ENCODE assay signal across 22 mouse cellular contexts in the genomic region with DNA sequence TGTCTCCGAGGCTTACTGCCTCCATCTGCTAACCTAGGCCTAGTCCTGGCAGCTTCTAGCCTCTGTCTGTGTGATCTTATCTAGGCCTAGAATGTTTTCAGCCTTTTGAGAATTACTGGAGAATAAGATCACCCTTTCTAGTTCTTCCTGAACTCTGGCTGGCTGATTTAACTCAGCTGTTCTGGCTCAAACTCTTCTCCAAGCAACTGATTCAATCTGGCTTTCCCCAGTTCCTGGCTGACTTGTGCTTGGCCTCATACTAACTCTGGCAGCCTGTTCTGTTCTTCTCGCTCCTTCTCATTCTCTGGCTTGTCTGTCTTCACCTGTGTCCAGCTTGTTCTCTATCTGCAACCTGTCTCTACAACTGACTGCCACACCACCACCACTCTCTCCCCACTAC. TPM values are rescaled to one million over a fixed set of nuclear protein-coding genes. Genes with fewer than 3 reads are reported as not detected.
A peak's percentile ranks its signal among the peaks of the same experiment; 100 is the strongest.
DNase-seq lines count a peak whose midpoint lies in the region; ATAC-seq lines count a peak whose summit lies in the region.
"Had no signal": no experiment of that assay in that cellular context is flagged by ENCODE, and none has a peak within 500 bp of the region (broad histone marks: within the 10 kb centered on the region; RNA-seq: fewer than 3 reads in every experiment).

No protein-coding gene starts in this region.

- H3K4me2 ChIP-seq in embryonic facial prominence, embryonic 14.5 days (ENCODE audit: low read depth, low read length), result no peak overlapping the region
- H3K4me2 ChIP-seq: embryonic facial prominence, embryonic 15.5 days; hindbrain, embryonic 14.5 days had no signal

- 67% methylated on average over 2 of the region's 2 CpGs for WGBS in embryonic facial prominence, embryonic 14.5 days
- 76% methylated on average over 2 of the region's 2 CpGs for WGBS in embryonic facial prominence, embryonic 10.5 days

- ATAC-seq in embryonic facial prominence, embryonic 14.5 days (ENCODE audit: low read depth), result no peak
- ATAC-seq: forebrain, embryonic 14.5 days; forebrain, postnatal 0 days; hindbrain, postnatal 0 days; inflammation-experienced regulatory T-cells, adult 6 months had no signal

- H3K4me1 ChIP-seq in embryonic facial prominence, embryonic 14.5 days (ENCODE audit: control insufficient read depth, insufficient read depth, low read length), result no peaks in the 10 kb centered on the region
- H3K4me1 ChIP-seq in embryonic facial prominence, embryonic 10.5 days, result no peaks in the 10 kb centered on the region
- H3K4me1 ChIP-seq: embryonic facial prominence, embryonic 15.5 days had no signal

- H3K27ac ChIP-seq in embryonic facial prominence, embryonic 14.5 days (replicated peaks; ENCODE audit: low read depth, low read length), result no peak overlapping the region
- H3K27ac ChIP-seq in embryonic facial prominence, embryonic 10.5 days (replicated peaks), result no peak overlapping the region
- H3K27ac ChIP-seq: embryonic facial prominence, embryonic 15.5 days; gastrocnemius, adult 2 months; hindbrain, embryonic 14.5 days; hindbrain, postnatal 0 days had no signal

- no peaks in the 10 kb centered on the region for H3K27me3 ChIP-seq in embryonic facial prominence, embryonic 14.5 days (replicated peaks; ENCODE audit: control insufficient read depth, insufficient read depth, low read length)
- H3K27me3 ChIP-seq in embryonic facial prominence, embryonic 10.5 days (replicated peaks; ENCODE audit: low read depth, poor library complexity, severe bottlenecking), result no peaks in the 10 kb centered on the region
- H3K27me3 ChIP-seq: embryonic facial prominence, embryonic 15.5 days had no signal

- peak; percentile 16 for DNase-seq in embryonic facial prominence, embryonic 14.5 days (ENCODE audit: low spot score)
- no peak for DNase-seq in embryonic facial prominence, embryonic 10.5 days (ENCODE audit: low spot score)
- peak; percentile 37 to 61 for DNase-seq in heart, adult 18-20 months
- DNase-seq in heart, postnatal 25 days (ENCODE audit: low spot score), result no peak
- DNase-seq in heart, postnatal 10 days, result peak; percentile 61 to 63
- DNase-seq in heart, postnatal 4 days, result no peak
- DNase-seq in MN1 (ENCODE audit: low spot score), result no peak
- DNase-seq in kidney, postnatal 25 days, result no peak
- DNase-seq: adrenal gland, adult 8-10 months; cerebellum, adult 11-12 months; cerebellum, adult 8-10 months; cerebellum, postnatal 36 days; embryo, embryonic 11 days; forebrain, postnatal 0 days; gastrocnemius, adult 2 months; gastrocnemius, postnatal 25 days; kidney, adult 18-20 months had no signal

- H3K36me3 ChIP-seq in embryonic facial prominence, embryonic 14.5 days (ENCODE audit: control insufficient read depth, insufficient read depth, low read length), result no peaks in the 10 kb centered on the region
- H3K36me3 ChIP-seq in embryonic facial prominence, embryonic 10.5 days (replicated peaks), result no peaks in the 10 kb centered on the region
- H3K36me3 ChIP-seq: embryonic facial prominence, embryonic 15.5 days had no signal

- intact Hi-C loops in heart, postnatal 25 days (cut with DNase I), result loop anchor here (10.0 kb wide), 1 partner anchor 704 kb away; no protein-coding TSS in a partner anchor
- intact Hi-C loops in heart, postnatal 10 days (cut with DNase I), result loop anchor here (5.0 to 10.0 kb wide), 2 partner anchors 64 to 276 kb away; partner anchors contain the start of gene Abcc5

- no peak overlapping the region for H3K9ac ChIP-seq in embryonic facial prominence, embryonic 14.5 days (ENCODE audit: low read depth, low read length)
- H3K9ac ChIP-seq: embryonic facial prominence, embryonic 15.5 days; forebrain, postnatal 0 days; hindbrain, embryonic 14.5 days had no signal

- no peak overlapping the region for H3K4me3 ChIP-seq in embryonic facial prominence, embryonic 14.5 days (ENCODE audit: low read depth, low read length)
- H3K4me3 ChIP-seq in embryonic facial prominence, embryonic 10.5 days, result no peak overlapping the region
- H3K4me3 ChIP-seq: embryonic facial prominence, embryonic 15.5 days; gastrocnemius, adult 2 months had no signal

- H3K9me3 ChIP-seq in embryonic facial prominence, embryonic 14.5 days (ENCODE audit: control insufficient read depth, low read length), result no peaks in the 10 kb centered on the region
- no peaks in the 10 kb centered on the region for H3K9me3 ChIP-seq in embryonic facial prominence, embryonic 10.5 days
- H3K9me3 ChIP-seq: embryonic facial prominence, embryonic 15.5 days had no signal

RNA-seq across cellular contexts. Expression of gene Eif2b5, which starts 7.3 kb away (rescaled TPM):
- 82.4 and 88.0 TPM in 2 replicates for polyA plus RNA-seq in embryonic facial prominence, embryonic 14.5 days (2014; fragmentation: Nextera tagmentation; extraction: Ambion mirVana)
- 157 and 169 TPM in 2 replicates for polyA plus RNA-seq in embryonic facial prominence, embryonic 10.5 days (2016; fragmentation: Nextera tagmentation; extraction: Ambion mirVana)
- 10 to 100 TPM; 55.1 to 60.2 TPM for total RNA-seq in heart, adult 18-20 months (2021)
- total RNA-seq in heart, postnatal 25 days (2021), result 10 to 100 TPM; 52.4 to 59.1 TPM
- total RNA-seq in heart, postnatal 10 days (2021), result 10 to 100 TPM; 52.7 to 54.2 TPM
- total RNA-seq in heart, postnatal 4 days (2021), result 10 to 100 TPM; 55.9 to 59.8 TPM

RNA-seq across cellular contexts. Expression of gene Dvl3, which starts 25.5 kb away (rescaled TPM):
- polyA plus RNA-seq in embryonic facial prominence, embryonic 14.5 days (2014; fragmentation: Nextera tagmentation; extraction: Ambion mirVana), result 26.5 and 30.8 TPM in 2 replicates
- 33.0 and 35.1 TPM in 2 replicates for polyA plus RNA-seq in embryonic facial prominence, embryonic 10.5 days (2016; fragmentation: Nextera tagmentation; extraction: Ambion mirVana)
- 10 to 100 TPM; 47.2 to 48.0 TPM for total RNA-seq in heart, adult 18-20 months (2021)
- 10 to 100 TPM; 44.9 to 46.8 TPM for total RNA-seq in heart, postnatal 25 days (2021)
- 10 to 100 TPM; 60.7 to 61.7 TPM for total RNA-seq in heart, postnatal 10 days (2021)
- 10 to 100 TPM; 70.6 to 73.1 TPM for total RNA-seq in heart, postnatal 4 days (2021)

RNA-seq across cellular contexts. Expression of gene Ap2m1, which starts 44.0 kb away (rescaled TPM):
- 573 and 628 TPM in 2 replicates for polyA plus RNA-seq in embryonic facial prominence, embryonic 14.5 days (2014; fragmentation: Nextera tagmentation; extraction: Ambion mirVana)
- polyA plus RNA-seq in embryonic facial prominence, embryonic 10.5 days (2016; fragmentation: Nextera tagmentation; extraction: Ambion mirVana), result 604 and 650 TPM in 2 replicates
- total RNA-seq in heart, adult 18-20 months (2021), result 100 to 1,000 TPM; 184 to 195 TPM
- total RNA-seq in heart, postnatal 25 days (2021), result 100 to 1,000 TPM; 201 to 215 TPM
- 100 to 1,000 TPM; 253 to 284 TPM for total RNA-seq in heart, postnatal 10 days (2021)
- total RNA-seq in heart, postnatal 4 days (2021), result 100 to 1,000 TPM; 283 to 296 TPM

RNA-seq across cellular contexts. Expression of gene Abcf3, which starts 57.1 kb away (rescaled TPM):
- polyA plus RNA-seq in embryonic facial prominence, embryonic 14.5 days (2014; fragmentation: Nextera tagmentation; extraction: Ambion mirVana), result 54.2 and 61.5 TPM in 2 replicates
- 57.2 and 59.6 TPM in 2 replicates for polyA plus RNA-seq in embryonic facial prominence, embryonic 10.5 days (2016; fragmentation: Nextera tagmentation; extraction: Ambion mirVana)
- 10 to 100 TPM; 61.7 to 70.2 TPM for total RNA-seq in heart, adult 18-20 months (2021)
- total RNA-seq in heart, postnatal 25 days (2021), result 10 to 100 TPM; 64.9 to 69.4 TPM
- total RNA-seq in heart, postnatal 10 days (2021), result 10 to 100 TPM; 62.9 to 66.2 TPM
- 10 to 100 TPM; 64.0 to 65.1 TPM for total RNA-seq in heart, postnatal 4 days (2021)

Comparison
In these comparisons a context has a peak if more than half of its experiments do, and no peak if none do; other contexts are left out.
1. DNase-seq: peak in embryonic facial prominence, embryonic 14.5 days (single experiment), heart, adult 18-20 months (2 of 2) and heart, postnatal 10 days (2 of 2); none in embryonic facial prominence, embryonic 10.5 days (single experiment), heart, postnatal 25 days (single experiment), heart, postnatal 4 days (single experiment), MN1 (single experiment) and kidney, postnatal 25 days (0 of 2).